Mouse (Mus musculus) CH12.LX (cell line): ENCODE data around the gene Nbas. TPM values are rescaled to one million over a fixed set of nuclear protein-coding genes. Genes with fewer than 3 reads are reported as not detected.

ENCODE experiments used
- DNase-seq: peaks from one replicate; pipeline ENCODE4 v3.0.0-alpha.2; 2013; ENCODE audit errors: extremely low read depth
- H3K27ac ChIP-seq: 2 replicates; pipeline ENCODE4 v1.5.1; 2012; ENCODE audit warnings: low read depth, mild to moderate bottlenecking, control low read depth, moderate library complexity; ENCODE audit not compliant: insufficient read depth
- H3K27me3 ChIP-seq: replicated peaks from 2 replicates; pipeline ENCODE3; 2012; ENCODE audit warnings: inconsistent platforms
- H3K36me3 ChIP-seq, 2 experiments: replicated peaks in 1 of 2; 2 replicates each; pipeline versions ENCODE3 to v1.6.1; 2012; ENCODE audit warnings: inconsistent platforms in 1 of 2, low read length in 1 of 2, mild to moderate bottlenecking in 1 of 2, mixed read lengths in 1 of 2, moderate library complexity in 1 of 2; ENCODE audit not compliant: control insufficient read depth in 1 of 2, insufficient read depth in 1 of 2
- H3K4me1 ChIP-seq, 2 experiments: 2 replicates each; pipeline ENCODE4 v1.6.1; 2012; ENCODE audit warnings: inconsistent platforms in 1 of 2, moderate library complexity in 1 of 2; ENCODE audit not compliant: insufficient read depth in 2 of 2, control insufficient read depth in 1 of 2
- H3K4me2 ChIP-seq: 2 replicates; pipeline ENCODE4 v1.6.1; 2012; ENCODE audit warnings: low read depth, mild to moderate bottlenecking, control low read depth; ENCODE audit not compliant: poor library complexity, insufficient read depth, severe bottlenecking
- H3K4me3 ChIP-seq, 3 experiments: fragments of 150-350 bp in 1 of 3; sonication (generic) in 1 of 3; replicated peaks in 1 of 3; 2 replicates each; pipeline versions ENCODE3 to v1.5.1; 2011 to 2012; ENCODE audit warnings: low read depth in 2 of 3, low read length in 2 of 3, mild to moderate bottlenecking in 2 of 3, moderate library complexity in 2 of 3, control low read depth in 1 of 3, improper control_type of control experiment in 1 of 3, inconsistent platforms in 1 of 3, mixed read lengths in 1 of 3; ENCODE audit not compliant: poor library complexity in 1 of 3
- H3K79me2 ChIP-seq: replicated peaks from 2 replicates; pipeline ENCODE4 v1.6.1; 2012; ENCODE audit warnings: mild to moderate bottlenecking, moderate library complexity; ENCODE audit not compliant: control insufficient read depth, poor library complexity, insufficient read depth, severe bottlenecking; ENCODE audit errors: extremely low read depth
- H3K9ac ChIP-seq: 2 replicates; pipeline ENCODE4 v1.6.1; 2012; ENCODE audit warnings: low read depth, mild to moderate bottlenecking, control low read depth, moderate library complexity; ENCODE audit not compliant: insufficient read depth
- H3K9me3 ChIP-seq: replicated peaks from 2 replicates; pipeline ENCODE3; 2012; ENCODE audit warnings: low read length, inconsistent platforms, mixed read lengths
- CHD1 ChIP-seq: IDR thresholded peaks from 2 replicates; pipeline ENCODE4 v1.6.1; 2012; ENCODE audit warnings: low read depth, low read length, improper control_type of control experiment, inconsistent platforms
- CHD2 ChIP-seq: IDR thresholded peaks from 2 replicates; pipeline ENCODE4 v1.6.1; 2011; ENCODE audit warnings: low read length, improper control_type of control experiment
- E2F4 ChIP-seq: IDR thresholded peaks from 2 replicates; pipeline ENCODE4 v1.6.1; 2011; ENCODE audit warnings: low read depth, low read length, improper control_type of control experiment; ENCODE audit not compliant: insufficient replicate concordance
- ELF1 ChIP-seq: IDR thresholded peaks from 2 replicates; pipeline ENCODE4 v1.6.1; 2014; ENCODE audit warnings: low read depth, mild to moderate bottlenecking, inconsistent platforms, low read length, improper control_type of control experiment
- ETS1 ChIP-seq: conservative IDR thresholded peaks from 2 replicates; pipeline ENCODE4 v1.6.1; 2012; ENCODE audit warnings: low read depth, mild to moderate bottlenecking, inconsistent platforms, low read length, improper control_type of control experiment, moderate library complexity
- HCFC1 ChIP-seq: IDR thresholded peaks from 2 replicates; pipeline ENCODE4 v1.6.1; 2012; ENCODE audit warnings: low read depth, mild to moderate bottlenecking, inconsistent platforms, low read length, improper control_type of control experiment
- JUN ChIP-seq: IDR thresholded peaks from 2 replicates; pipeline ENCODE4 v1.6.1; 2011; ENCODE audit warnings: low read depth, mild to moderate bottlenecking, low read length, improper control_type of control experiment, moderate library complexity; ENCODE audit not compliant: insufficient read depth
- JUND ChIP-seq: conservative IDR thresholded peaks from 2 replicates; pipeline ENCODE4 v1.6.1; 2011; ENCODE audit warnings: low read depth, low read length, improper control_type of control experiment
- KAT2A ChIP-seq: IDR thresholded peaks from 2 replicates; pipeline ENCODE4 v1.6.1; 2012; ENCODE audit warnings: low read length, improper control_type of control experiment, inconsistent platforms; ENCODE audit not compliant: insufficient replicate concordance
- MAZ ChIP-seq: IDR thresholded peaks from 2 replicates; pipeline ENCODE4 v1.6.1; 2012; ENCODE audit warnings: low read depth, mild to moderate bottlenecking, inconsistent platforms, low read length, improper control_type of control experiment, moderate library complexity
- MEF2A ChIP-seq: IDR thresholded peaks from 2 replicates; pipeline ENCODE4 v1.6.1; 2014; ENCODE audit warnings: low read depth, mild to moderate bottlenecking, inconsistent platforms, low read length, improper control_type of control experiment, borderline replicate concordance
- MXI1 ChIP-seq: IDR thresholded peaks from 2 replicates; pipeline ENCODE4 v1.6.1; 2011; ENCODE audit warnings: mild to moderate bottlenecking, low read depth, low read length, improper control_type of control experiment
- MYC ChIP-seq: IDR thresholded peaks from 2 replicates; pipeline ENCODE4 v1.6.1; 2011; ENCODE audit warnings: low read depth, mild to moderate bottlenecking, improper control_type of control experiment, low read length
- PAX5 ChIP-seq: IDR thresholded peaks from 2 replicates; pipeline ENCODE4 v1.6.1; 2012; ENCODE audit warnings: low read length, inconsistent platforms, mixed read lengths
- POLR2AphosphoS2 ChIP-seq: IDR thresholded peaks from 2 replicates; pipeline ENCODE4 v1.6.1; 2011; ENCODE audit warnings: low read depth, low read length, improper control_type of control experiment
- RCOR1 ChIP-seq: conservative IDR thresholded peaks from 2 replicates; pipeline ENCODE4 v1.6.1; 2012; ENCODE audit warnings: low read depth, mild to moderate bottlenecking, inconsistent platforms, low read length, improper control_type of control experiment
- SIN3A ChIP-seq: IDR thresholded peaks from 2 replicates; pipeline ENCODE4 v1.6.1; 2012; ENCODE audit warnings: low read length, improper control_type of control experiment, inconsistent platforms
- TBP ChIP-seq: conservative IDR thresholded peaks from 2 replicates; pipeline ENCODE4 v1.6.1; 2011; ENCODE audit warnings: low read depth, low read length, improper control_type of control experiment
- TCF12 ChIP-seq: IDR thresholded peaks from 2 replicates; pipeline ENCODE4 v1.6.1; 2014; ENCODE audit warnings: low read depth, mild to moderate bottlenecking, inconsistent platforms, low read length, improper control_type of control experiment
- UBTF ChIP-seq: IDR thresholded peaks from 2 replicates; pipeline ENCODE4 v1.6.1; 2012; ENCODE audit warnings: low read depth, mild to moderate bottlenecking, inconsistent platforms, low read length, improper control_type of control experiment, moderate library complexity
- USF1 ChIP-seq: IDR thresholded peaks from 2 replicates; pipeline ENCODE4 v1.6.1; 2014; ENCODE audit warnings: low read depth, mild to moderate bottlenecking, inconsistent platforms, low read length, improper control_type of control experiment
- ZC3H11A ChIP-seq: IDR thresholded peaks from 2 replicates; pipeline ENCODE4 v1.6.1; 2012; ENCODE audit warnings: low read depth, mild to moderate bottlenecking, inconsistent platforms, low read length, improper control_type of control experiment
- ZKSCAN1 ChIP-seq: IDR thresholded peaks from 2 replicates; pipeline ENCODE4 v1.6.1; 2012; ENCODE audit warnings: low read depth, inconsistent platforms, low read length, improper control_type of control experiment, borderline replicate concordance
- ZMIZ1 ChIP-seq: IDR thresholded peaks from 2 replicates; pipeline ENCODE4 v1.6.1; 2012; ENCODE audit warnings: low read depth, mild to moderate bottlenecking, inconsistent platforms, low read length, improper control_type of control experiment
- dilution Hi-C: fragments of 300-500 bp; cut with MboI; formaldehyde crosslinking; loops from 2 replicates; pipeline ENCODE4 v1.14.3; 2020; ENCODE audit warnings: low sequenced_read_pairs; ENCODE audit not compliant: extremely low pct_unique_long_range_greater_than_20kb, extremely low pct_ligation_motif_present
- in situ Hi-C: fragments of 300-500 bp; cut with MboI; formaldehyde crosslinking; loops from 3 replicates; pipeline ENCODE4 v1.14.3; 2019; ENCODE audit warnings: low sequenced_read_pairs, low pct_ligation_motif_present, low pct_unique_long_range_greater_than_20kb, mixed read lengths
- polyA plus RNA-seq: library from polyadenylated mRNA; unstranded; fragments of >175 nt; gene quantifications from 2 replicates; pipeline ENCODE4 v1.2.1, GENCODE M21; 2012; ENCODE audit warnings: low read depth; ENCODE audit not compliant: insufficient read length
- total RNA-seq, 2 experiments: library from RNA; depleted of rRNA; stranded (reverse); fragments of 300-350 nt in 1 of 2; fragments of >200 nt in 1 of 2; gene quantifications; 2 replicates each; pipeline ENCODE4 v1.2.3; 2012 to 2014

Nbas gene
- total and polyA plus RNA-seq, 3 experiments, result 16.9 to 51.6 (median 22.1) TPM

DNA sequence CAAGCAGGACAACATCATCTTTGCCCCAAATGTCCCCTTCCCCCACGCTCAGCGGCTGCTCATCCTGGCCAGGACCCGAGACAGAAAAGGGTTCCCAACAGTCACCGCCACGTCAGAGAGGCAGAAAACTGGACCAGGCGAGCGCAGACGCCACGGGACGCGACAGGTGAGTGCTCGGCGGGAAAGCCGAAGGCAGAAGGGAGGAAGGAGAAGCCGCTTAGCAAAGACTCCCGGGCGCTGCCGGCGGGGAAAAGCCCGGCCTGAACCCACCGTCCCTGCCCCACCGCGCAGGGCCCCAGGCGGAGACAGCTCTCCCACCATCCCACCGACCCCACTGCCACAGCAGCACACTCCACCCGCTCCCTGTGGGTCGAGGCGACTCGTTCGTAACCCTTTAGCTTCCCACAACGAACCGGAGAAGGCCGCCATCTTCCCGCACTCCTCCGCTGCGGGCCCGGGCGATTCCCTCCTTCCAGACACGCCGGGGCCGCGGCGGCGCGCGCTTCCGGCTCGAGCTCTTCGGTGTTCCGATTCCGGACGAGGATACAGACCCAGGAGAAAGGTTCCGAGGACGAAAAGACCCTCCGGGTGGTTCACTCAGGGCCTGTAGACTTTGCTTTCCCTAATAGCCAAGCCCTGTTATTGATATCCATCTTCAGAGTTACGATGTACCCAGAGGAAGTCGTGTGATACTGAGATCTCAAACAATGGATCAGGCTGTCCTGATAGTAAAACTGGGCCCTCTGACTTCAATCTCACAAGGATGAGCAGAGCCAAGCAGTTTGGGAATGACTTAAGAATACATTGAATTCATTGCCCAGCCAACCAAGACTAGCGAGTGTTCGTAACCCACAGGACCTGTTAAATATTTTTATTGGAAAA is 20.0 kb upstream of the Nbas start, which contains the start of gene Ddx1 (continued):
- TF ChIP-seq HCFC1 (peak; percentile 94), UBTF (peak; percentile 34; the same call in 1 of the 2 replicates), CHD1 (no peak), POLR2AphosphoS2 (no peak), ZMIZ1 (peak; percentile 82), E2F4 (no peak), JUND (no peak), KAT2A (peak; percentile 92; the same call in 1 of the 2 replicates), JUN (no peak), MYC (peak; percentile 83; the same call in 1 of the 2 replicates), TBP (peak; percentile 87), SIN3A (peak; percentile 86; the same call in 1 of the 2 replicates), TCF12 (peak; percentile 94), MXI1 (peak; percentile 89), ELF1 (peak; percentile 84)
- TF ChIP-seq, all 38 proteins: peak for 18

DNA sequence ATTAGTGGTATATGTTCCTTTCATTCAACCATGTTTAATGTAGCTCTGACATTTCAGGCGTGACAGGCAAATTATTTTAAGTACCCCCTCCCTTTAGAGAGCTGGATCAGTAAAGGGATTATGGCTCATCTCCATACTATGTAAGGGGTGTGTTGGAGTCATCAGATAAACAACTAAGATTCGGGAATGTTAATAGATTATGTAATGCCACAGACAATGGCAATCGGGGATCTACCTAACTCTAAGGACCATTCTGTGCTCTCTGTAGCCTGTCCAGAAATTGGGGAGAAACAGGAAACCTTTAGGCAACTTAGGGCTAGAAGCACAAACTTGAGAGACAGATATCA is 19.4 kb upstream of the Nbas start:
- Histone ChIP-seq H3K4me1 (peaks cover 3 to 34% of the 10 kb centered on the region in 2 experiments; a peak in 3 of 4 replicates), H3K79me2 (peaks cover 23% of the 10 kb centered on the region), H3K9ac (peak overlapping the region; percentile 85), H3K36me3 (peaks cover 0 to 18% of the 10 kb centered on the region in 2 experiments), H3K4me2 (peak overlapping the region; percentile 17), H3K4me3 (peak overlapping the region in 2 of 3 experiments; percentile 86 to 93), H3K27ac (no peak overlapping the region), H3K27me3 (no peaks in the 10 kb centered on the region), H3K9me3 (no peaks in the 10 kb centered on the region)
- no peak for TF ChIP-seq MAZ
- no peak for TF ChIP-seq E2F4
- no peak for TF ChIP-seq CHD2
- TF ChIP-seq ETS1, result no peak
- no peak for TF ChIP-seq ZKSCAN1
- no peak for TF ChIP-seq USF1
- no peak for TF ChIP-seq PAX5
- no peak for TF ChIP-seq KAT2A
- TF ChIP-seq RCOR1, result no peak
- no peak for TF ChIP-seq MEF2A
- no peak for TF ChIP-seq ZC3H11A
- in situ Hi-C loops, result no loop called here
- dilution Hi-C loops, result no loop called here
- DNase-seq, result no peak
